Mouse (Mus musculus) kidney, adult 2 months (tissue): ENCODE results near the gene Arl8b. TPM values are rescaled to one million over a fixed set of nuclear protein-coding genes. Genes with fewer than 3 reads are reported as not detected.

ENCODE experiments used
- DNase-seq: peaks from one replicate; pipeline ENCODE4 v3.0.0; 2021
- H3K27ac ChIP-seq: fragments of 200-500 bp; 2 replicates; pipeline ENCODE4 v1.5.1; 2012; ENCODE audit warnings: low read depth, low read length, control low read depth, inconsistent platforms; ENCODE audit not compliant: insufficient read depth
- H3K27me3 ChIP-seq: fragments of 200-500 bp; replicated peaks from 2 replicates; pipeline ENCODE4 v1.6.1; 2012; ENCODE audit warnings: mild to moderate bottlenecking, moderate library complexity, low read length, inconsistent platforms; ENCODE audit not compliant: control insufficient read depth, insufficient read depth
- H3K36me3 ChIP-seq: fragments of 200-500 bp; 2 replicates; pipeline ENCODE4 v1.6.1; 2012; ENCODE audit warnings: mild to moderate bottlenecking, moderate library complexity, low read length, inconsistent platforms; ENCODE audit not compliant: control insufficient read depth, insufficient read depth
- H3K4me1 ChIP-seq: fragments of 200-500 bp; 2 replicates; pipeline ENCODE4 v1.6.1; 2011; ENCODE audit warnings: low read length; ENCODE audit not compliant: control insufficient read depth, insufficient read depth
- H3K4me3 ChIP-seq: fragments of 200-500 bp; 2 replicates; pipeline ENCODE4 v1.5.1; 2011; ENCODE audit warnings: mild to moderate bottlenecking, low read depth, low read length, control low read depth; ENCODE audit not compliant: insufficient read depth
- CTCF ChIP-seq: fragments of 200-500 bp; conservative IDR thresholded peaks from 2 replicates; pipeline ENCODE4 v1.5.1; 2011; ENCODE audit warnings: low read depth, mild to moderate bottlenecking, control low read depth, low read length, moderate library complexity, mixed read lengths; ENCODE audit not compliant: insufficient read depth, insufficient read length
- POLR2A ChIP-seq: fragments of 200-500 bp; IDR thresholded peaks from one replicate; pipeline ENCODE4 v1.6.1; 2011; ENCODE audit warnings: low read depth, low read length, control low read depth
- WGBS: fragments of 180-500 bp; shearing (Covaris S2); methylation state at CpG from one replicate; pipeline ENCODE4 v1.1.7; 2018; 5-methylcytosine and 5-hydroxymethylcytosine counted together
- polyA plus RNA-seq: library from polyadenylated mRNA; depleted of rRNA; stranded (reverse); fragments of >200 nt; gene quantifications from 2 replicates; pipeline ENCODE4 v1.2.3, GENCODE M21; 2012

The Arl8b gene
- polyA plus RNA-seq, 1 experiment, result 21.9 TPM

- Histone ChIP-seq H3K4me1 (peaks cover 3% of the 10 kb centered on the region), H3K36me3 (no peaks in the 10 kb centered on the region), H3K27ac (no peak overlapping the region), H3K27me3 (no peaks in the 10 kb centered on the region), H3K4me3 (no peak overlapping the region)
- DNase-seq, result no peak
- 54% methylated on average over 1 of the region's 1 CpGs for WGBS
- TF ChIP-seq POLR2A (no peak), CTCF (peak; percentile 18; the same call in 1 of the 2 replicates)
Measured at GRCm38 (mm10) chr6:108808786-108809185, 25.9 kb downstream of the Arl8b start.

DNA sequence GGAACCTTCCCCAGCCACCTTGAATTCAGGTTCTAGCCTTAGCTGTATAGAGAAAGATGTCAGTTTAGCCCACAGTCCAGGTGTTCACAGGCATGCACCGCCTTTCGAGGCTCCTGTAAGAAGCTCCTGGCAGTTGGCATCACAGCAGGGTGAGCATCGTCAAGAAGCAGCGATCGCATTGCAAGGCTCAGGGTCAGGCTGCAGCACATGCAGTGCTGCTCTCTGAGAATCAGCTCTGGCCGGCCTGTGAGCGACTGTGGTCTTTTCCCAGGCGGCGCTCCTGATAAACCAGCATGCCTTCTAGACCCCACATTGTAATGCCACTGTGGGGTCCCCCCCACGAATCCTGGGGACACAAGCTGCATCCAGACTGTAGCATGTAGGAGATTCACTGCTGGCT is 27.3 kb downstream of the Arl8b start:
- H3K27me3 ChIP-seq, result no peaks in the 10 kb centered on the region
- no peak for DNase-seq
- no peaks in the 10 kb centered on the region for H3K36me3 ChIP-seq
- no peak for TF ChIP-seq POLR2A
- TF ChIP-seq CTCF, result no peak
- H3K27ac ChIP-seq, result no peak overlapping the region
- no peak overlapping the region for H3K4me3 ChIP-seq
- H3K4me1 ChIP-seq, result peaks cover 3% of the 10 kb centered on the region
- 73% methylated on average over 10 of the region's 10 CpGs for WGBS

DNA sequence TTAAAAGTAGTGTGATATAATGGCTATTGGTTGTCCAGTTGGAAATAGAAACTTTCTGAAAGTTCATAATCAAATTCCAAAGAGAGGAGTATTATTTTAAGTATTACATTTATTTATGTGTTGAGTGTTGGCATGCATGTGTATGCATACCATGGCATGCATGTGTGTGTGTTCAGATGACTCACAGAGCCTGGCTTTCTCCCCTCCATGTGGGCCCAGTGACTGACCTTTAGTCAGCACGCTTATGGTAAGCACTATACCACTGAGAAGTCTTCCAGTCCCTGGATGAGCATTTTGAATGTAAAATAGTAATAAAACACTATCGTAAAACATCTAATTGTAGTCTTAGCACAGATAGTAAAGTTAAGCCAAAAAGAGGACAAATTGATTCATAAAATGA is 29.2 kb downstream of the Arl8b start:
- Histone ChIP-seq H3K27ac (no peak overlapping the region), H3K27me3 (no peaks in the 10 kb centered on the region), H3K4me1 (no peaks in the 10 kb centered on the region), H3K4me3 (no peak overlapping the region), H3K36me3 (no peaks in the 10 kb centered on the region; the same call in 1 of the 2 replicates)
- 78% methylated on average over 2 of the region's 2 CpGs for WGBS
- no peak for DNase-seq
- no peak for TF ChIP-seq POLR2A
- no peak for TF ChIP-seq CTCF

DNA sequence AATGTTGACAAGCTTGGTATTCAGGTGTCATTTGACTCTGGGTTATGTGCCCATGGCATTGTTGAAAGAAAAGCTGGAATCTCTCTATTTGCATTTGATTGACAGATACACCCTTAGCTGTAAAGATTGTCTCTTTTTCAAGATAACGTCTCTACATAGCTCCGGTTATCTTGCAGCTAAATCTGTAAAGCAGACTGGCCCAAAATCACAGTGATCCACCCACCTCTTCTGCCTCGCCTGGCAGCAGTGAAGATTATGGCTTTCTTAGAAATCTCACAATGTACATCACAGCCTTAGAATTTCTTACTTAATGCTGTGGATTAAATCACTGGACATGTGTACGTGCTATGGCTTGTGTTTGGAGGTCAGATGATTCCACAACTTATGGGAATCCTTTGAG is 34.6 kb downstream of the Arl8b start:
- TF ChIP-seq CTCF (no peak), POLR2A (no peak)
- no peaks in the 10 kb centered on the region; the same call in none of the 2 replicates for H3K36me3 ChIP-seq
- WGBS, result 82% methylated on average over 4 of the region's 4 CpGs
- no peaks in the 10 kb centered on the region for H3K27me3 ChIP-seq
- no peak overlapping the region for H3K27ac ChIP-seq
- no peaks in the 10 kb centered on the region for H3K4me1 ChIP-seq
- no peak for DNase-seq
- no peak overlapping the region for H3K4me3 ChIP-seq

DNA sequence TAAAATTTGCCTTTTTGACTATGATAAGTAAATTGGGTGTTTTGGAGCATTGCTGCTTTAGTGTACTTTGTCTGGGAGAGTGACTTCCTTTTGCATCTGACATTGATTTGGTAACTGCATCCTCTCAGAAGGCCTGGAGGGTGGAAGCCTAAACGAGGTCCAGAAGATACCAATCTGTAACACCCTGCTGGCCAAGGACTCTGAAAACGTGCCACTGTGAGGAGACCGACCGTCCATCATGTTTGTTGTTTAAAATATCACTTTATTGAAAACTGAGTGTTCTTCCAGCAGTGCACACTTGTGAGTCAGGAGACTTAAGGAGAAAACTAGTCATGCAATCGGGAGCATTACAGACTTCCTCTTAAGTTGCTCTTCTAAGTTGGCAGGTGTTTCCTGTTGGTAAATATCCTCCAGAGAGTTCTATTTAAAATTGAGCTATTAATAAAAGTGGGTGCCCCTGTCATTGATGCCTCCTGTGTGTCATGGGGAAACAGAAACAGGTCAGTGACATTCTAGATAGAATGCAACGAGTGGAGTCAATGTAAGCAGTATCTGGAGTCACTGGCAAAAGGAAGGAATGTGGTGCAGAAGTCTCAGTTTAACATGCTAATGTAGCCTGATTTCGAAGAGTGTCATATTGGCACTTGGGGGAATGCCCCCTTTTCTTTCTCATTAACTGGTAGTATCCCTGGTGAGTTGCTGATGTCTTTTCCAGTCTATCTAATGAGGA is 42.1 kb downstream of the Arl8b start:
- Histone ChIP-seq H3K4me3 (no peak overlapping the region), H3K4me1 (peaks cover 9% of the 10 kb centered on the region; the same call in 1 of the 2 replicates)
- 48% methylated on average over 7 of the region's 7 CpGs for WGBS

GRCm38 (mm10) chr6:108826070-108826469 is 43.2 kb downstream of the Arl8b start:
- no peak for DNase-seq
- TF ChIP-seq CTCF, result no peak
- TF ChIP-seq POLR2A, result no peak
- peaks cover 11% of the 10 kb centered on the region; the same call in 1 of the 2 replicates for H3K4me1 ChIP-seq
- H3K27ac ChIP-seq, result no peak overlapping the region
- peaks cover 2% of the 10 kb centered on the region; the same call in 1 of the 2 replicates for H3K36me3 ChIP-seq
- 31% methylated on average over 3 of the region's 3 CpGs for WGBS
- H3K27me3 ChIP-seq, result no peaks in the 10 kb centered on the region
- no peak overlapping the region for H3K4me3 ChIP-seq

More for the DNA sequence above, 42.1 kb downstream of the Arl8b start:
- DNase-seq, result no peak
- peaks cover 2% of the 10 kb centered on the region; the same call in 1 of the 2 replicates for H3K36me3 ChIP-seq
- H3K27ac ChIP-seq, result no peak overlapping the region
- TF ChIP-seq POLR2A, result no peak
- TF ChIP-seq CTCF, result no peak
- H3K27me3 ChIP-seq, result no peaks in the 10 kb centered on the region

DNA sequence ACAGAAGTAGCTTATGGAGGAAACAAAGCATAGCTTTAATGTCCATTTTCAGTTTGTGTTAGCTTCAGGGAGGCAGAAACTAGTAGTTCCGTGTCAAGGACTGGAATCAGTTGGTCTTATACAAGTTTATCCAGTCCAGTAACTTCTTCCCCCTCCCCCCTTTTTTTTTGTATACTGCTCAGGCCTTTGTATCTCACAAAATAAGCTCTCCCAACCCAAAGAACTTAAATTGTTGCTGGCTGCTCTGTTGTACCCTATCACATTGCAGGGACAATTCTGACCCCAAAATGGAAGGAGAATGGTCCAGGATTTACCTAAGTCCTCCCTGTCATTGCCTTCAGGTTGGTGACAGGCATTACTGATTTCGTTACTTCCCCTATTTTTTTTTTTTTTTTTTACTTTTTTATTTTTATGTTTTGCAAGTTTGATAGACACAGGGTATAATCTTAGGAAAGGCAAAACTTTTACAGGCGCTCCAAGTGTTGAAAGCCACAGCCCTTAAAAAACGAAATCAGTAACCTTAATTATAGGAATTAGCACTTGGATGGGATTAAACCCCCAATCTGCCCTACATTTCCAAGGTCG is 44.5 kb downstream of the Arl8b start:
- no peak overlapping the region for H3K4me3 ChIP-seq
- H3K4me1 ChIP-seq, result peaks cover 13% of the 10 kb centered on the region; the same call in 1 of the 2 replicates
- DNase-seq, result no peak
- H3K27me3 ChIP-seq, result no peaks in the 10 kb centered on the region
- H3K27ac ChIP-seq, result no peak overlapping the region
- WGBS, result 40% methylated on average over 5 of the region's 5 CpGs
- TF ChIP-seq CTCF, result no peak
- no peak for TF ChIP-seq POLR2A
- H3K36me3 ChIP-seq, result peaks cover 2% of the 10 kb centered on the region; the same call in 1 of the 2 replicates
